Mouse (Mus musculus): ENCODE data around the gene Fndc3b. TPM values are rescaled to one million over a fixed set of nuclear protein-coding genes. Genes with fewer than 3 reads are reported as not detected.

Fndc3b gene
- polyA plus RNA-seq, 1 experiment from 2014 or later = 14.9 TPM

DNA sequence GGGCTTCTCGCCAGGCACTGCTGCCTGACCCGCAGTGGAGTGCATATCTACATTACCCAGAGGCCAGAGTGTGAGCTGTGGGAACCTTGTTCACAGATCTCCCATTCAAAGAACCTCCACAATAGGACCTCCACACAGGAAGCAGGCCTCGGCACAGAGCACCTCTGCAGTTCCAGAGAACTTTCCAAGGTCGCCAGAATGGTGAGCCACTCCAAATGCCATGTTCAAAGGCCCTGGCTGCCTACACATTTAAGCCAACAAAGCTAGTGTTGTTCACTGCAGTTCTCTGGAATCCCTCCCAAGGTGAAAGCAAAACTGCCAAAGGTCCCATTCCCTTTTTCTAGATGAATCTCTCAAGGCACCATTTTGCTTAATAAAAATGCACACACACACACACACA, 55.4 kb downstream of the Fndc3b start:
- ATAC-seq = no peak
- Histone ChIP-seq H3K4me1 (ENCODE audit: insufficient read depth) (peaks cover 34% of the 10 kb centered on the region), H3K27me3 (ENCODE audit: insufficient read depth, low read length) (no peaks in the 10 kb centered on the region), H3K4me2 (ENCODE audit: low read depth, low read length) (no peak overlapping the region), H3K36me3 (replicated peaks; ENCODE audit: insufficient read depth, low read length) (no peaks in the 10 kb centered on the region), H3K9me3 (ENCODE audit: low read length) (no peaks in the 10 kb centered on the region), H3K9ac (replicated peaks) (no peak overlapping the region), H3K27ac (ENCODE audit: low read depth) (no peak overlapping the region), H3K4me3 (ENCODE audit: low read depth, low read length) (no peak overlapping the region)
- no peak for TF ChIP-seq EP300 (IDR thresholded peaks at IDR 0.05; ENCODE audit: low read depth)
- TF ChIP-seq CTCF (IDR thresholded peaks at IDR 0.05; ENCODE audit: low read depth) = no peak
- 53% methylated on average over 4 of the region's 4 CpGs for WGBS (ENCODE audit: insufficient replicate concordance)
- DNase-seq = no peak

- TF ChIP-seq CTCF (IDR thresholded peaks at IDR 0.05; ENCODE audit: low read depth) (no peak), EP300 (IDR thresholded peaks at IDR 0.05; ENCODE audit: low read depth) (no peak)
- Histone ChIP-seq H3K36me3 (replicated peaks; ENCODE audit: insufficient read depth, low read length) (no peaks in the 10 kb centered on the region), H3K4me2 (ENCODE audit: low read depth, low read length) (no peak overlapping the region), H3K4me1 (ENCODE audit: insufficient read depth) (peaks cover 34% of the 10 kb centered on the region), H3K9me3 (ENCODE audit: low read length) (no peaks in the 10 kb centered on the region), H3K9ac (replicated peaks) (no peak overlapping the region), H3K27me3 (ENCODE audit: insufficient read depth, low read length) (no peaks in the 10 kb centered on the region), H3K27ac (ENCODE audit: low read depth) (no peak overlapping the region), H3K4me3 (ENCODE audit: low read depth, low read length) (no peak overlapping the region)
- ATAC-seq (no peak), DNase-seq (no peak)
- 74% methylated on average over 11 of the region's 11 CpGs for WGBS (ENCODE audit: insufficient replicate concordance)
These were observed 56.1 kb downstream of the Fndc3b start for GRCm38 (mm10) chr3:27655042-27655441.

DNA sequence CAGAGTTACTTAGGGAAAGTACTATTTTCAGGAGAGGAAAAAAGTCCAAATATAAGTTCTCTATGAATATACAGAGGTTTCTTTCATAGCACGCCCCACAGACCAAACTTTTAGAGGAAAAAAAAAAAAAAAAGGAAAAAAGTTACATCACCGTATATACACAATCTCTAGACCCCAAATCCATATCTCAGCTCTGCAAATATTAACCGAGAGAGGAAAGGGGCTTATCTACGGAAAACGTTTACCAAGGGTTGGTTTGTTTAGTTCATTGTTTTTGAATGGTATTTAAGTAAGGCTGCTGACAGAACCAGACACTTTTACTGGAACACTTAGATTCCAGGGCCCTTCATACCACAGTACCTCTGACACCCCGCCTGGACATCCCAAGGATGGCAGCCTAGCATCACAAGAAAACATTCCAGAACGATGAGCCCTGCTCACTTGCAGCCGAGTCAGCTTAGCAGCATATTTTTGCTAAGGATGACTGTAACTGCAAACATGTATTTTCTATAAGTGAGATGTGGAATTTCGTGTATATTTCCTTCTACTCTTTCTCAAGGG, 58.6 kb downstream of the Fndc3b start:
- DNase-seq (no peak), ATAC-seq (no peak)
- H3K36me3 ChIP-seq (replicated peaks; ENCODE audit: insufficient read depth, low read length) = no peaks in the 10 kb centered on the region
- peaks cover 43% of the 10 kb centered on the region for H3K4me1 ChIP-seq (ENCODE audit: insufficient read depth)
- H3K9me3 ChIP-seq (ENCODE audit: low read length) = no peaks in the 10 kb centered on the region
- H3K27ac ChIP-seq (ENCODE audit: low read depth) = no peak overlapping the region
- H3K9ac ChIP-seq (replicated peaks) = no peak overlapping the region
- H3K4me3 ChIP-seq (ENCODE audit: low read depth, low read length) = no peak overlapping the region
- no peak overlapping the region for H3K4me2 ChIP-seq (ENCODE audit: low read depth, low read length)
- TF ChIP-seq CTCF (IDR thresholded peaks at IDR 0.05; ENCODE audit: low read depth) = no peak; the same call in 1 of the 2 replicates
- peak; percentile 52 for TF ChIP-seq EP300 (IDR thresholded peaks at IDR 0.05; ENCODE audit: low read depth)
- no peaks in the 10 kb centered on the region for H3K27me3 ChIP-seq (ENCODE audit: insufficient read depth, low read length)
- WGBS (ENCODE audit: insufficient replicate concordance) = 39% methylated on average over 9 of the region's 9 CpGs

- ATAC-seq (no peak), DNase-seq (no peak)
- Histone ChIP-seq H3K36me3 (replicated peaks; ENCODE audit: insufficient read depth, low read length) (no peaks in the 10 kb centered on the region), H3K4me2 (ENCODE audit: low read depth, low read length) (no peak overlapping the region), H3K9ac (replicated peaks) (no peak overlapping the region), H3K4me1 (ENCODE audit: insufficient read depth) (peaks cover 41% of the 10 kb centered on the region), H3K27ac (ENCODE audit: low read depth) (no peak overlapping the region), H3K27me3 (ENCODE audit: insufficient read depth, low read length) (no peaks in the 10 kb centered on the region), H3K4me3 (ENCODE audit: low read depth, low read length) (no peak overlapping the region), H3K9me3 (ENCODE audit: low read length) (no peaks in the 10 kb centered on the region)
- TF ChIP-seq EP300 (IDR thresholded peaks at IDR 0.05; ENCODE audit: low read depth) = no peak
- TF ChIP-seq CTCF (IDR thresholded peaks at IDR 0.05; ENCODE audit: low read depth) = no peak
- WGBS (ENCODE audit: insufficient replicate concordance) = 61% methylated on average over 6 of the region's 6 CpGs
These were observed 59.4 kb downstream of the Fndc3b start for GRCm38 (mm10) chr3:27651731-27652130.

GRCm38 (mm10) chr3:27650083-27650482, 61.0 kb downstream of the Fndc3b start:
- H3K36me3 ChIP-seq (replicated peaks; ENCODE audit: insufficient read depth, low read length) = no peaks in the 10 kb centered on the region
- no peaks in the 10 kb centered on the region for H3K27me3 ChIP-seq (ENCODE audit: insufficient read depth, low read length)
- H3K9me3 ChIP-seq (ENCODE audit: low read length) = no peaks in the 10 kb centered on the region
- DNase-seq (no peak), ATAC-seq (no peak)
- 0 out of 2 replicates have a peak overlapping the region, but pooled peaks have one; percentile 36 for H3K27ac ChIP-seq (ENCODE audit: low read depth)
- H3K4me3 ChIP-seq (ENCODE audit: low read depth, low read length) = no peak overlapping the region
- H3K4me1 ChIP-seq (ENCODE audit: insufficient read depth) = peaks cover 42% of the 10 kb centered on the region
- H3K4me2 ChIP-seq (ENCODE audit: low read depth, low read length) = no peak overlapping the region; the same call in 1 of the 2 replicates
- TF ChIP-seq CTCF (IDR thresholded peaks at IDR 0.05; ENCODE audit: low read depth) = no peak
- WGBS (ENCODE audit: insufficient replicate concordance) = 50% methylated on average over 11 of the region's 11 CpGs
- no peak overlapping the region for H3K9ac ChIP-seq (replicated peaks)

DNA sequence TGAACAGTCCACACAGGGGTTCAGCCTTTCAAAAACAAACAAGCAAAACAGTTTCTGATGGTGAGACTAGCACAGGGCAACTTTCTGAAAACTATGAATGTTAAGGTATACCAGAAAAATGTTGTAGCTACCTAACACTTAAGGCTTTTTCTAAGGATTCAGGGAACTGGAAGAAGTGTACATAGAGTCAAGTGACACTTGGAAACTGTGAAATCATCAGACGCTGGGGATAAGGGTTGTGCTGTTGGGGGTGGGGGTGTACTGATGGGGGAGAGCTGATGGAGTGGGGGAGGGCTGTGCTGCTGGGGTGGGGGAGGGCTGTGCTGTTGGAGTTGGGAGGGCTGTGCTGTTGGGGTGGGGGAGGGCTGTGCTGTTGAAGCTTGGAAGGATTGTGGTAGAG, 61.8 kb downstream of the Fndc3b start:
- DNase-seq (no peak), ATAC-seq (no peak)
- Histone ChIP-seq H3K4me1 (ENCODE audit: insufficient read depth) (peaks cover 42% of the 10 kb centered on the region), H3K36me3 (replicated peaks; ENCODE audit: insufficient read depth, low read length) (no peaks in the 10 kb centered on the region), H3K27me3 (ENCODE audit: insufficient read depth, low read length) (no peaks in the 10 kb centered on the region), H3K27ac (ENCODE audit: low read depth) (0 out of 2 replicates have a peak overlapping the region, but pooled peaks have one; percentile 29), H3K9ac (replicated peaks) (no peak overlapping the region), H3K9me3 (ENCODE audit: low read length) (no peaks in the 10 kb centered on the region), H3K4me2 (ENCODE audit: low read depth, low read length) (no peak overlapping the region), H3K4me3 (ENCODE audit: low read depth, low read length) (no peak overlapping the region)
- WGBS (ENCODE audit: insufficient replicate concordance) = 35% methylated on average over 1 of the region's 1 CpGs
- no peak for TF ChIP-seq EP300 (IDR thresholded peaks at IDR 0.05; ENCODE audit: low read depth)
- no peak for TF ChIP-seq CTCF (IDR thresholded peaks at IDR 0.05; ENCODE audit: low read depth)

Data from liver, postnatal 0 days (tissue).